Mouse (Mus musculus): ENCODE measurements at regions not wholly inside any gene's neighbourhood (a gene's known extent, or its start where the extent isn't known, plus 50 kb on each side); places are given as distances from the start of the nearest gene placed in this dataset.

GRCm38 (mm10) chr1:92742881-92743621, 88.4 kb upstream of the Gpc1 start:
- TF ChIP-seq GATA4 (IDR thresholded peaks at IDR 0.05; ENCODE audit: insufficient replicate concordance, low read length): no peak

- no peak for TF ChIP-seq GATA4 (IDR thresholded peaks at IDR 0.05; ENCODE audit: insufficient replicate concordance, low read length)
Observed at GRCm38 (mm10) chr1:92742300-92742699, 89.1 kb upstream of the Gpc1 start.

GRCm38 (mm10) chr1:92741047-92741446, 90.4 kb upstream of the Gpc1 start:
- TF ChIP-seq GATA4 (IDR thresholded peaks at IDR 0.05; ENCODE audit: insufficient replicate concordance, low read length): no peak

GRCm38 (mm10) chr1:92737600-92738197, 89.1 kb upstream of the Otos start:
- no peak for TF ChIP-seq GATA4 (IDR thresholded peaks at IDR 0.05; ENCODE audit: insufficient replicate concordance, low read length)

GRCm38 (mm10) chr1:92736411-92736810, 87.8 kb upstream of the Otos start:
- TF ChIP-seq GATA4 (IDR thresholded peaks at IDR 0.05; ENCODE audit: insufficient replicate concordance, low read length): no peak

GRCm38 (mm10) chr1:92733732-92734131, 85.1 kb upstream of the Otos start:
- no peak for TF ChIP-seq GATA4 (IDR thresholded peaks at IDR 0.05; ENCODE audit: insufficient replicate concordance, low read length)

- TF ChIP-seq GATA4 (IDR thresholded peaks at IDR 0.05; ENCODE audit: insufficient replicate concordance, low read length): no peak
Observed at GRCm38 (mm10) chr1:92731353-92732282, 83.0 kb upstream of the Otos start.

GRCm38 (mm10) chr1:92730576-92730975, 81.9 kb upstream of the Otos start:
- no peak for TF ChIP-seq GATA4 (IDR thresholded peaks at IDR 0.05; ENCODE audit: insufficient replicate concordance, low read length)

- no peak for TF ChIP-seq GATA4 (IDR thresholded peaks at IDR 0.05; ENCODE audit: insufficient replicate concordance, low read length)
Observed at GRCm38 (mm10) chr1:92727961-92728360, 79.3 kb upstream of the Otos start.

GRCm38 (mm10) chr1:92727371-92727770, 78.7 kb upstream of the Otos start:
- TF ChIP-seq GATA4 (IDR thresholded peaks at IDR 0.05; ENCODE audit: insufficient replicate concordance, low read length): no peak

- no peak for TF ChIP-seq GATA4 (IDR thresholded peaks at IDR 0.05; ENCODE audit: insufficient replicate concordance, low read length)
Observed at GRCm38 (mm10) chr1:92726341-92726740, 77.7 kb upstream of the Otos start.

- TF ChIP-seq GATA4 (IDR thresholded peaks at IDR 0.05; ENCODE audit: insufficient replicate concordance, low read length): peak; percentile 97; the same call in 1 of the 2 replicates
Observed at GRCm38 (mm10) chr1:92724135-92724534, 75.5 kb upstream of the Otos start.

GRCm38 (mm10) chr1:92720567-92720966, 71.9 kb upstream of the Otos start:
- TF ChIP-seq GATA4 (IDR thresholded peaks at IDR 0.05; ENCODE audit: insufficient replicate concordance, low read length): no peak

- TF ChIP-seq GATA4 (IDR thresholded peaks at IDR 0.05; ENCODE audit: insufficient replicate concordance, low read length): no peak
Observed at GRCm38 (mm10) chr1:92719864-92720263, 71.2 kb upstream of the Otos start.

- TF ChIP-seq GATA4 (IDR thresholded peaks at IDR 0.05; ENCODE audit: insufficient replicate concordance, low read length): no peak
Observed at GRCm38 (mm10) chr1:92718108-92718507, 69.5 kb upstream of the Otos start.

Measured in liver, adult (tissue).